Mouse (Mus musculus) B cell, adult 2 months (primary cell): ENCODE measurements at regions not wholly inside any gene's neighbourhood (a gene's known extent, or its start where the extent isn't known, plus 50 kb on each side); places are given as distances from the start of the nearest gene placed in this dataset.
A peak's percentile ranks its signal among the peaks of the same experiment; 100 is the strongest.
"Not testable (repeated sequence)": the region's sequence is repeated elsewhere in the genome, so short reads cannot be mapped to it uniquely, and the experiment has no call there.

Experiments
- DNase-seq, 2 experiments: peaks; one replicate each; pipeline ENCODE4 v3.0.0; 2022

- DNase-seq: no peak
Observed at GRCm38 (mm10) chr10:53482919-53483318, 103.2 kb upstream of the Cep85l start.

GRCm38 (mm10) chr10:53470200-53470599 lies 90.5 kb upstream of the Cep85l start:
- no peak for DNase-seq

- DNase-seq: no peak
Observed at GRCm38 (mm10) chr10:53469611-53470010, 89.9 kb upstream of the Cep85l start.

GRCm38 (mm10) chr10:53468293-53468545 lies 88.5 kb upstream of the Cep85l start:
- DNase-seq: no peak

- DNase-seq: no peak
Observed at GRCm38 (mm10) chr10:53467472-53468292, 87.9 kb upstream of the Cep85l start.

- no peak for DNase-seq
Observed at GRCm38 (mm10) chr10:53466851-53467250, 87.1 kb upstream of the Cep85l start.

GRCm38 (mm10) chr10:53466261-53466660 lies 86.5 kb upstream of the Cep85l start:
- no peak for DNase-seq

- no peak for DNase-seq
Observed at GRCm38 (mm10) chr10:53464581-53464980, 84.8 kb upstream of the Cep85l start.

GRCm38 (mm10) chr10:53464006-53464405 lies 84.3 kb upstream of the Cep85l start:
- no peak for DNase-seq

- DNase-seq: no peak
Observed at GRCm38 (mm10) chr10:53463471-53463870, 83.7 kb upstream of the Cep85l start.

GRCm38 (mm10) chr10:53462449-53463308 lies 82.9 kb upstream of the Cep85l start:
- DNase-seq: no peak

GRCm38 (mm10) chr10:53461070-53461781 lies 81.5 kb upstream of the Cep85l start:
- DNase-seq: peak in 1 of 2 experiments; percentile 15

- DNase-seq: not testable (repeated sequence)
Observed at GRCm38 (mm10) chr10:53459706-53460105, 80.0 kb upstream of the Cep85l start.

GRCm38 (mm10) chr10:53456027-53456713 lies 76.4 kb upstream of the Cep85l start:
- no peak for DNase-seq

GRCm38 (mm10) chr10:53444789-53445188 lies 65.0 kb upstream of the Cep85l start:
- no peak for DNase-seq

GRCm38 (mm10) chr10:53443443-53443842 lies 63.7 kb upstream of the Cep85l start:
- no peak for DNase-seq

GRCm38 (mm10) chr10:53442912-53443311 lies 63.2 kb upstream of the Cep85l start:
- peak; percentile 21 to 27 for DNase-seq

GRCm38 (mm10) chr10:53440251-53440650 lies 60.5 kb upstream of the Cep85l start:
- DNase-seq: no peak

GRCm38 (mm10) chr10:53438388-53438787 lies 58.6 kb upstream of the Cep85l start:
- no peak for DNase-seq

GRCm38 (mm10) chr10:53437724-53438123 lies 58.0 kb upstream of the Cep85l start:
- DNase-seq: no peak

- no peak for DNase-seq
Observed at GRCm38 (mm10) chr10:53436023-53436475, 56.3 kb upstream of the Cep85l start.

GRCm38 (mm10) chr10:53435181-53435874 lies 55.6 kb upstream of the Cep85l start:
- peak; percentile 52 to 56 for DNase-seq
